Mouse (Mus musculus) MEL (cell line): ENCODE measurements at regions not wholly inside any gene's neighbourhood (a gene's known extent, or its start where the extent isn't known, plus 50 kb on each side); places are given as distances from the start of the nearest gene placed in this dataset.

Source experiments
- DNase-seq: peaks from one replicate; pipeline ENCODE4 v3.0.0; 2011; ENCODE audit warnings: low read depth, low spot score
- H3K27ac ChIP-seq: 2 replicates; pipeline ENCODE4 v1.5.1; 2012; ENCODE audit warnings: low read depth, mild to moderate bottlenecking, control low read depth, low read length, moderate library complexity; ENCODE audit not compliant: control insufficient read depth
- H3K27me3 ChIP-seq, 2 experiments: fragments of 150-350 bp in 1 of 2; sonication (generic) in 1 of 2; 2 replicates each; pipeline ENCODE4 v1.6.1; 2012; ENCODE audit warnings: low read length in 2 of 2, mild to moderate bottlenecking in 2 of 2, improper control_type of control experiment in 1 of 2, moderate library complexity in 1 of 2; ENCODE audit not compliant: insufficient read depth in 2 of 2, control insufficient read depth in 1 of 2
- H3K36me3 ChIP-seq, 2 experiments: 2 replicates each; pipeline ENCODE4 v1.6.1; 2012 to 2014; ENCODE audit warnings: low read length in 2 of 2, improper control_type of control experiment in 1 of 2, inconsistent platforms in 1 of 2, mild to moderate bottlenecking in 1 of 2; ENCODE audit not compliant: insufficient read depth in 2 of 2, control insufficient read depth in 1 of 2
- H3K4me1 ChIP-seq, 2 experiments: fragments of 150-350 bp in 1 of 2; sonication (generic) in 1 of 2; 2 replicates each; pipeline ENCODE4 v1.6.1; 2012; ENCODE audit warnings: low read length in 2 of 2, improper control_type of control experiment in 1 of 2, mild to moderate bottlenecking in 1 of 2; ENCODE audit not compliant: insufficient read depth in 2 of 2, control insufficient read depth in 1 of 2
- H3K4me3 ChIP-seq, 2 experiments: fragments of 150-350 bp in 1 of 2; sonication (generic) in 1 of 2; 2 replicates each; pipeline ENCODE4 v1.5.1; 2012; ENCODE audit warnings: low read depth in 2 of 2, low read length in 2 of 2, mild to moderate bottlenecking in 2 of 2, moderate library complexity in 2 of 2, control low read depth in 1 of 2, improper control_type of control experiment in 1 of 2; ENCODE audit not compliant: control insufficient read depth in 1 of 2, insufficient read depth in 1 of 2
- H3K79me2 ChIP-seq: 2 replicates; pipeline ENCODE4 v1.6.1; 2012; ENCODE audit warnings: mild to moderate bottlenecking, low read length, moderate library complexity; ENCODE audit not compliant: control insufficient read depth, poor library complexity, insufficient read depth
- H3K9ac ChIP-seq: 2 replicates; pipeline ENCODE4 v1.6.1; 2012; ENCODE audit warnings: low read depth, mild to moderate bottlenecking, control low read depth, low read length, moderate library complexity; ENCODE audit not compliant: control insufficient read depth, poor library complexity, severe bottlenecking
- H3K9me3 ChIP-seq: fragments of 150-350 bp; sonication (generic); replicated peaks from 2 replicates; pipeline ENCODE4 v1.6.1; 2012; ENCODE audit warnings: mild to moderate bottlenecking, low read length, improper control_type of control experiment, moderate library complexity; ENCODE audit not compliant: insufficient read depth
- E2F4 ChIP-seq: IDR thresholded peaks from 2 replicates; pipeline ENCODE4 v1.6.1; 2011; ENCODE audit warnings: low read depth, low read length, improper control_type of control experiment, borderline replicate concordance
- EP300 ChIP-seq, 2 experiments: IDR thresholded peaks; 2 replicates each; pipeline ENCODE4 v1.6.1; 2011; ENCODE audit warnings: improper control_type of control experiment in 2 of 2, low read length in 2 of 2, low read depth in 1 of 2, mild to moderate bottlenecking in 1 of 2
- ETS1 ChIP-seq: IDR thresholded peaks from 2 replicates; pipeline ENCODE4 v1.6.1; 2012; ENCODE audit warnings: low read depth, mild to moderate bottlenecking, inconsistent platforms, low read length, improper control_type of control experiment, moderate library complexity
- KAT2A ChIP-seq: conservative IDR thresholded peaks from 2 replicates; pipeline ENCODE4 v1.6.1; 2012; ENCODE audit warnings: low read depth, low read length, improper control_type of control experiment, inconsistent platforms
- MAFK ChIP-seq: IDR thresholded peaks from 2 replicates; pipeline ENCODE4 v1.6.1; 2011; ENCODE audit warnings: low read depth, mild to moderate bottlenecking, low read length, improper control_type of control experiment, borderline replicate concordance
- MAX ChIP-seq: IDR thresholded peaks from 2 replicates; pipeline ENCODE4 v1.6.1; 2011; ENCODE audit warnings: low read length, improper control_type of control experiment
- MXI1 ChIP-seq: IDR thresholded peaks from 2 replicates; pipeline ENCODE4 v1.6.1; 2011; ENCODE audit warnings: mild to moderate bottlenecking, low read depth, low read length, improper control_type of control experiment
- NRF1 ChIP-seq: IDR thresholded peaks from 2 replicates; pipeline ENCODE4 v1.6.1; 2014; ENCODE audit warnings: low read depth, mild to moderate bottlenecking, inconsistent platforms, low read length, improper control_type of control experiment, moderate library complexity; ENCODE audit not compliant: poor library complexity, insufficient read depth, severe bottlenecking
- POLR2A ChIP-seq, 2 experiments: IDR thresholded peaks; 2 replicates each; pipeline ENCODE4 v1.6.1; 2011 to 2012; ENCODE audit warnings: low read length in 2 of 2, mild to moderate bottlenecking in 2 of 2, control low read depth in 1 of 2, improper control_type of control experiment in 1 of 2, low read depth in 1 of 2, moderate library complexity in 1 of 2; ENCODE audit not compliant: control insufficient read depth in 1 of 2, insufficient read depth in 1 of 2, poor library complexity in 1 of 2
- UBTF ChIP-seq: IDR thresholded peaks from 2 replicates; pipeline ENCODE4 v1.6.1; 2012; ENCODE audit warnings: low read depth, mild to moderate bottlenecking, inconsistent platforms, low read length, improper control_type of control experiment, moderate library complexity, borderline replicate concordance; ENCODE audit not compliant: insufficient read depth
- USF1 ChIP-seq: IDR thresholded peaks from 2 replicates; pipeline ENCODE4 v1.6.1; 2014; ENCODE audit warnings: low read depth, mild to moderate bottlenecking, inconsistent platforms, low read length, improper control_type of control experiment, moderate library complexity
- USF2 ChIP-seq, 2 experiments: IDR thresholded peaks; 2 replicates each; pipeline ENCODE4 v1.6.1; 2011 to 2012; ENCODE audit warnings: improper control_type of control experiment in 2 of 2, low read length in 2 of 2, borderline replicate concordance in 1 of 2, inconsistent platforms in 1 of 2, low read depth in 1 of 2, mild to moderate bottlenecking in 1 of 2; ENCODE audit not compliant: insufficient read depth in 1 of 2
- ZKSCAN1 ChIP-seq: IDR thresholded peaks from 2 replicates; pipeline ENCODE4 v1.6.1; 2012; ENCODE audit warnings: low read depth, mild to moderate bottlenecking, inconsistent platforms, low read length, improper control_type of control experiment, moderate library complexity
- ZMIZ1 ChIP-seq: IDR thresholded peaks from 2 replicates; pipeline ENCODE4 v1.6.1; 2012; ENCODE audit warnings: low read depth, mild to moderate bottlenecking, inconsistent platforms, low read length, improper control_type of control experiment, moderate library complexity

GRCm38 (mm10) chr5:106313874-106314273, 144.1 kb downstream of the Barhl2 start:
- Histone ChIP-seq H3K36me3 (no peaks in the 10 kb centered on the region), H3K9me3 (no peaks in the 10 kb centered on the region), H3K27ac (no peak overlapping the region), H3K9ac (no peak overlapping the region), H3K27me3 (no peaks in the 10 kb centered on the region), H3K4me3 (no peak overlapping the region), H3K4me1 (no peaks in the 10 kb centered on the region), H3K79me2 (no peaks in the 10 kb centered on the region)
- no peak for TF ChIP-seq ZKSCAN1
- TF ChIP-seq POLR2A (IDR thresholded peaks at IDR 0.05; ENCODE audit: control insufficient read depth in 1 of 2, insufficient read depth in 1 of 2, low read depth in 1 of 2, low read length in 2 of 2, poor library complexity in 1 of 2), result no peak
- no peak for TF ChIP-seq MAFK
- no peak for TF ChIP-seq USF1
- TF ChIP-seq UBTF, result no peak
- TF ChIP-seq MAX, result no peak
- no peak for TF ChIP-seq NRF1
- no peak for DNase-seq

GRCm38 (mm10) chr5:106301372-106301771, 156.6 kb downstream of the Barhl2 start:
- no peaks in the 10 kb centered on the region for H3K4me1 ChIP-seq
- no peaks in the 10 kb centered on the region for H3K27me3 ChIP-seq
- no peaks in the 10 kb centered on the region for H3K36me3 ChIP-seq
- H3K79me2 ChIP-seq, result no peaks in the 10 kb centered on the region
- no peak overlapping the region for H3K4me3 ChIP-seq
- H3K27ac ChIP-seq, result no peak overlapping the region
- no peak for DNase-seq
- H3K9ac ChIP-seq, result no peak overlapping the region
- no peaks in the 10 kb centered on the region; the same call in 1 of the 2 replicates for H3K9me3 ChIP-seq
- TF ChIP-seq MXI1, result no peak

GRCm38 (mm10) chr5:106296721-106297120, 161.2 kb downstream of the Barhl2 start:
- no peaks in the 10 kb centered on the region for H3K79me2 ChIP-seq
- no peak overlapping the region for H3K27ac ChIP-seq
- no peak overlapping the region for H3K4me3 ChIP-seq
- H3K9me3 ChIP-seq, result no peaks in the 10 kb centered on the region; the same call in 1 of the 2 replicates
- H3K36me3 ChIP-seq, result no peaks in the 10 kb centered on the region
- TF ChIP-seq KAT2A, result no peak
- no peak for TF ChIP-seq ZMIZ1
- no peak for TF ChIP-seq E2F4
- TF ChIP-seq ETS1, result no peak
- no peak for TF ChIP-seq ZKSCAN1
- no peak for TF ChIP-seq USF2 (IDR thresholded peaks at IDR 0.05; ENCODE audit: borderline replicate concordance in 1 of 2, insufficient read depth in 1 of 2, low read depth in 1 of 2, low read length in 2 of 2)
- TF ChIP-seq UBTF, result no peak
- TF ChIP-seq EP300 (IDR thresholded peaks at IDR 0.05; ENCODE audit: low read depth in 1 of 2, low read length in 2 of 2), result no peak
- H3K9ac ChIP-seq, result no peak overlapping the region
- no peak for DNase-seq
- H3K27me3 ChIP-seq, result no peaks in the 10 kb centered on the region
- no peaks in the 10 kb centered on the region for H3K4me1 ChIP-seq
